Mouse (Mus musculus): Measurements from ENCODE around the gene Tfrc. TPM values are rescaled to one million over a fixed set of nuclear protein-coding genes. Genes with fewer than 3 reads are reported as not detected.

The Tfrc gene
- total and polyA plus RNA-seq, 3 experiments = 190 to 840 (median 358) TPM

DNA sequence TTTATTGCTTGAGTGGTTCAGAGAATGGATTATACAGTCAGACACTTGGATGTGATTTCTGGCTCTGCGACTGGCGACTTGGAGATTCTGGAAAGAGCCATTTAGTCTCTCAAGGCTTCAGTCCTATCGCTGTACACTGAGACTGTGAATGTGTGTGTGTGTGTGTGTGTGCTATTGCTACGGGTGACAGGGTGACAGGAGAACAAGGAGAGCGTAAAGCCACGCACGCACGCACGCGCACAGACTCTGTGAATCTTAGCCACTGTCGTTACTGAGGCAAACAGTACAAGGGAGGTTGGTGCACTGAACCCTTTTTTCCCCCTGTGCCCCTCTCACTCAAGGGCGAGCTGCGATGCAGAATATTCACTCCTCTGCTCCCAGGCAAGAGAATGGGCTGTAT, 33.6 kb downstream of the Tfrc start:
- in situ Hi-C loops (cut with MboI; ENCODE audit: low pct_ligation_motif_present, low pct_unique_long_range_greater_than_20kb, low sequenced_read_pairs) = no loop called here

GRCm38 (mm10) chr16:32643661-32644061, 34.9 kb downstream of the Tfrc start, which contains the start of gene Tnk2:
Gene Tnk2 (plus strand): TSS chr16:32643874.
- H3K9me3 ChIP-seq (replicated peaks; ENCODE audit: low read length) = no peaks in the 10 kb centered on the region
- H3K4me3 ChIP-seq (replicated peaks in 1 of 3; ENCODE audit: low read depth in 2 of 3, low read length in 2 of 3, poor library complexity in 1 of 3) = peak within 1 kb of the TSS; percentile 68 to 77 (median 71)
- in situ Hi-C loops (cut with MboI; ENCODE audit: low pct_ligation_motif_present, low pct_unique_long_range_greater_than_20kb, low sequenced_read_pairs) = no loop called here
- H3K36me3 ChIP-seq (replicated peaks in 1 of 2; ENCODE audit: control insufficient read depth in 1 of 2, insufficient read depth in 1 of 2, low read length in 1 of 2) = peaks cover 0 to 11% of the 10 kb centered on the region in 2 experiments
- H3K27ac ChIP-seq (ENCODE audit: insufficient read depth, low read depth) = no peak within 1 kb of the TSS
- peak within 1 kb of the TSS; percentile 87 for H3K9ac ChIP-seq (ENCODE audit: insufficient read depth, low read depth)
- peaks cover 15 to 47% of the 10 kb centered on the region in 2 experiments for H3K4me1 ChIP-seq (ENCODE audit: control insufficient read depth in 1 of 2, insufficient read depth in 2 of 2)
- no peaks in the 10 kb centered on the region for H3K27me3 ChIP-seq (replicated peaks)
- H3K4me2 ChIP-seq (ENCODE audit: insufficient read depth, low read depth, poor library complexity, severe bottlenecking) = peak within 1 kb of the TSS; percentile 86
- dilution Hi-C loops (cut with MboI; ENCODE audit: extremely low pct_ligation_motif_present, extremely low pct_unique_long_range_greater_than_20kb, low sequenced_read_pairs) = no loop called here
- peaks cover 7% of the 10 kb centered on the region; the same call in 1 of the 2 replicates for H3K79me2 ChIP-seq (replicated peaks; ENCODE audit: control insufficient read depth, extremely low read depth, insufficient read depth, poor library complexity, severe bottlenecking)
- DNase-seq (ENCODE audit: extremely low read depth) = peak; percentile 89
- TF ChIP-seq MAX (IDR thresholded peaks at IDR 0.05; ENCODE audit: low read length) = no peak
- no peak for TF ChIP-seq CHD1 (IDR thresholded peaks at IDR 0.05; ENCODE audit: low read depth, low read length)
- TF ChIP-seq E2F4 (IDR thresholded peaks at IDR 0.05; ENCODE audit: insufficient replicate concordance, low read depth, low read length) = no peak
- no peak for TF ChIP-seq MAFK (IDR thresholded peaks at IDR 0.05; ENCODE audit: insufficient replicate concordance, low read length)
- no peak for TF ChIP-seq PAX5 (IDR thresholded peaks at IDR 0.05; ENCODE audit: low read length)
- TF ChIP-seq UBTF (IDR thresholded peaks at IDR 0.05; ENCODE audit: low read depth, low read length) = peak; percentile 66; the same call in 1 of the 2 replicates
- TF ChIP-seq RAD21 (IDR thresholded peaks at IDR 0.05; ENCODE audit: low read depth, low read length) = no peak
- TF ChIP-seq POLR2A (IDR thresholded peaks at IDR 0.05; ENCODE audit: low read depth, low read length) = peak; percentile 76; the same call in 1 of the 2 replicates
- no peak for TF ChIP-seq JUN (IDR thresholded peaks at IDR 0.05; ENCODE audit: insufficient read depth, low read depth, low read length)
- no peak for TF ChIP-seq ZKSCAN1 (IDR thresholded peaks at IDR 0.05; ENCODE audit: borderline replicate concordance, low read depth, low read length)
- TF ChIP-seq EP300 (IDR thresholded peaks at IDR 0.05; ENCODE audit: low read length) = no peak
- TF ChIP-seq RCOR1 (conservative IDR thresholded peaks at IDR 0.05; ENCODE audit: low read depth, low read length) = no peak
- peak; percentile 66; the same call in 1 of the 2 replicates for TF ChIP-seq TCF12 (IDR thresholded peaks at IDR 0.05; ENCODE audit: low read depth, low read length)
- TF ChIP-seq USF1 (IDR thresholded peaks at IDR 0.05; ENCODE audit: low read depth, low read length) = no peak
- peak; percentile 60 for TF ChIP-seq SIN3A (IDR thresholded peaks at IDR 0.05; ENCODE audit: low read length)
- TF ChIP-seq HCFC1 (IDR thresholded peaks at IDR 0.05; ENCODE audit: low read depth, low read length) = peak; percentile 59
- no peak for TF ChIP-seq BHLHE40 (IDR thresholded peaks at IDR 0.05; ENCODE audit: low read depth, low read length)
- no peak for TF ChIP-seq TBP (conservative IDR thresholded peaks at IDR 0.05; ENCODE audit: low read depth, low read length)
- no peak for TF ChIP-seq MXI1 (IDR thresholded peaks at IDR 0.05; ENCODE audit: low read depth, low read length)
- peak; percentile 91 for TF ChIP-seq NRF1 (IDR thresholded peaks at IDR 0.05; ENCODE audit: low read depth, low read length)
- no peak for TF ChIP-seq USF2 (conservative IDR thresholded peaks at IDR 0.05; ENCODE audit: low read depth, low read length)
- 0 out of 2 replicates have a peak, but pooled peaks have one; percentile 46 for TF ChIP-seq NELFE (IDR thresholded peaks at IDR 0.05; ENCODE audit: low read depth, low read length)
- no peak for TF ChIP-seq GABPA (IDR thresholded peaks at IDR 0.05; ENCODE audit: insufficient replicate concordance, low read depth, low read length)
- no peak for TF ChIP-seq IRF4 (IDR thresholded peaks at IDR 0.05; ENCODE audit: low read depth, low read length)
- no peak; the same call in 1 of the 2 replicates for TF ChIP-seq MEF2A (IDR thresholded peaks at IDR 0.05; ENCODE audit: borderline replicate concordance, low read depth, low read length)
- no peak for TF ChIP-seq MAZ (IDR thresholded peaks at IDR 0.05; ENCODE audit: low read depth, low read length)
- no peak for TF ChIP-seq JUND (conservative IDR thresholded peaks at IDR 0.05; ENCODE audit: low read depth, low read length)

More for the DNA sequence above, 33.6 kb downstream of the Tfrc start:
- Histone ChIP-seq H3K9ac (ENCODE audit: insufficient read depth, low read depth) (no peak overlapping the region), H3K79me2 (replicated peaks; ENCODE audit: control insufficient read depth, extremely low read depth, insufficient read depth, poor library complexity, severe bottlenecking) (0 out of 2 replicates have a peak, but pooled peaks cover 2% of the 10 kb centered on the region), H3K4me1 (ENCODE audit: control insufficient read depth in 1 of 2, insufficient read depth in 2 of 2) (peaks cover 15 to 39% of the 10 kb centered on the region in 2 experiments), H3K36me3 (replicated peaks in 1 of 2; ENCODE audit: control insufficient read depth in 1 of 2, insufficient read depth in 1 of 2, low read length in 1 of 2) (peaks cover 0 to 9% of the 10 kb centered on the region in 2 experiments), H3K4me2 (ENCODE audit: insufficient read depth, low read depth, poor library complexity, severe bottlenecking) (no peak overlapping the region), H3K27me3 (replicated peaks) (no peaks in the 10 kb centered on the region), H3K27ac (ENCODE audit: insufficient read depth, low read depth) (no peak overlapping the region), H3K4me3 (replicated peaks in 1 of 3; ENCODE audit: low read depth in 2 of 3, low read length in 2 of 3, poor library complexity in 1 of 3) (no peak overlapping the region), H3K9me3 (replicated peaks; ENCODE audit: low read length) (no peaks in the 10 kb centered on the region)
- DNase-seq (ENCODE audit: extremely low read depth) = no peak
- dilution Hi-C loops (cut with MboI; ENCODE audit: extremely low pct_ligation_motif_present, extremely low pct_unique_long_range_greater_than_20kb, low sequenced_read_pairs) = no loop called here
- TF ChIP-seq E2F4 (IDR thresholded peaks at IDR 0.05; ENCODE audit: insufficient replicate concordance, low read depth, low read length) = no peak
- no peak for TF ChIP-seq KAT2A (IDR thresholded peaks at IDR 0.05; ENCODE audit: insufficient replicate concordance, low read length)
- no peak for TF ChIP-seq MAZ (IDR thresholded peaks at IDR 0.05; ENCODE audit: low read depth, low read length)
- no peak for TF ChIP-seq PAX5 (IDR thresholded peaks at IDR 0.05; ENCODE audit: low read length)
- no peak for TF ChIP-seq POLR2A (IDR thresholded peaks at IDR 0.05; ENCODE audit: low read depth, low read length)
- TF ChIP-seq UBTF (IDR thresholded peaks at IDR 0.05; ENCODE audit: low read depth, low read length) = no peak
- no peak for TF ChIP-seq TCF12 (IDR thresholded peaks at IDR 0.05; ENCODE audit: low read depth, low read length)
- no peak for TF ChIP-seq ZNF384 (IDR thresholded peaks at IDR 0.05; ENCODE audit: low read depth, low read length)
- no peak for TF ChIP-seq CTCF (conservative IDR thresholded peaks at IDR 0.05 in 1 of 2, IDR thresholded peaks at IDR 0.05 in 1 of 2; ENCODE audit: low read depth in 2 of 2, low read length in 2 of 2)
- no peak for TF ChIP-seq SIN3A (IDR thresholded peaks at IDR 0.05; ENCODE audit: low read length)
- no peak for TF ChIP-seq SMC3 (IDR thresholded peaks at IDR 0.05; ENCODE audit: low read depth, low read length)
- TF ChIP-seq POLR2AphosphoS2 (IDR thresholded peaks at IDR 0.05; ENCODE audit: low read depth, low read length) = no peak
- no peak for TF ChIP-seq JUND (conservative IDR thresholded peaks at IDR 0.05; ENCODE audit: low read depth, low read length)
- TF ChIP-seq MAFK (IDR thresholded peaks at IDR 0.05; ENCODE audit: insufficient replicate concordance, low read length) = no peak
- no peak for TF ChIP-seq MYC (IDR thresholded peaks at IDR 0.05; ENCODE audit: low read depth, low read length)
- TF ChIP-seq TBP (conservative IDR thresholded peaks at IDR 0.05; ENCODE audit: low read depth, low read length) = no peak
- TF ChIP-seq MXI1 (IDR thresholded peaks at IDR 0.05; ENCODE audit: low read depth, low read length) = no peak
